Comparison of ENCODE assay signal across 19 mouse cellular contexts in genomic region chr4:67044038-67044437, GRCm38 (mm10).
"Had no signal": no experiment of that assay in that cellular context is flagged by ENCODE, and none has a peak within 500 bp of the region (broad histone marks: within the 10 kb centered on the region; RNA-seq: fewer than 3 reads in every experiment).

No protein-coding gene starts in this region.

- H3K27ac ChIP-seq: kidney, embryonic 15.5 days; left cerebral cortex, adult 2 months; limb, embryonic 12.5 days; limb, embryonic 15.5 days; liver, embryonic 14.5 days; macrophage; neural tube, embryonic 12.5 days; stomach, postnatal 0 days had no signal

- H3K4me2 ChIP-seq: kidney, embryonic 15.5 days; limb, embryonic 12.5 days; limb, embryonic 15.5 days; liver, embryonic 11.5 days; lung, embryonic 14.5 days; neural tube, embryonic 12.5 days had no signal

- H3K9me3 ChIP-seq: kidney, embryonic 15.5 days; limb, embryonic 12.5 days; limb, embryonic 15.5 days; neural tube, embryonic 12.5 days had no signal

- H3K27me3 ChIP-seq: kidney, embryonic 15.5 days; limb, embryonic 12.5 days; limb, embryonic 15.5 days; neural tube, embryonic 12.5 days had no signal

- H3K36me3 ChIP-seq: kidney, embryonic 15.5 days; limb, embryonic 12.5 days; limb, embryonic 15.5 days; neural tube, embryonic 12.5 days had no signal

- H3K4me1 ChIP-seq: kidney, embryonic 15.5 days; limb, embryonic 12.5 days; limb, embryonic 15.5 days; neural tube, embryonic 12.5 days had no signal

- H3K4me3 ChIP-seq: kidney, embryonic 15.5 days; left cerebral cortex, adult 2 months; limb, embryonic 12.5 days; limb, embryonic 15.5 days; neural tube, embryonic 12.5 days had no signal

- H3K9ac ChIP-seq: kidney, embryonic 15.5 days; limb, embryonic 12.5 days; limb, embryonic 15.5 days; liver, embryonic 14.5 days; liver, postnatal 0 days; lung, embryonic 14.5 days; neural tube, embryonic 12.5 days had no signal

- ATAC-seq: liver, postnatal 0 days; lung, postnatal 0 days had no signal

- DNase-seq: kidney, adult 8-10 months; kidney, postnatal 10 days; kidney, postnatal 36 days; layer of hippocampus, postnatal 36 days; liver, postnatal 0 days; lung, embryonic 14.5 days; thymus, adult 2 months; thymus, postnatal 14 days; thymus, postnatal 4 days had no signal
